Mouse (Mus musculus) thymus, adult 2 months (tissue): Measurements from ENCODE around the gene C1ql1. TPM values are rescaled to one million over a fixed set of nuclear protein-coding genes. Genes with fewer than 3 reads are reported as not detected.

Source experiments
- DNase-seq: peaks from one replicate; pipeline ENCODE4 v3.0.0; 2021
- H3K27ac ChIP-seq: fragments of 200-500 bp; 2 replicates; pipeline ENCODE4 v1.5.1; 2012; ENCODE audit warnings: low read length, control low read depth; ENCODE audit not compliant: control insufficient read depth, insufficient read depth
- H3K27me3 ChIP-seq: fragments of 200-500 bp; 2 replicates; pipeline ENCODE4 v1.6.1; 2012; ENCODE audit warnings: mild to moderate bottlenecking, low read length, moderate library complexity, mixed read lengths; ENCODE audit not compliant: control insufficient read depth, insufficient read depth
- H3K36me3 ChIP-seq: fragments of 200-500 bp; 2 replicates; pipeline ENCODE4 v1.6.1; 2012; ENCODE audit warnings: mild to moderate bottlenecking, low read length, moderate library complexity; ENCODE audit not compliant: control insufficient read depth, insufficient read depth
- H3K4me1 ChIP-seq: fragments of 200-500 bp; replicated peaks from 2 replicates; pipeline ENCODE4 v1.6.1; 2012; ENCODE audit warnings: low read length; ENCODE audit not compliant: control insufficient read depth, insufficient read depth
- H3K4me3 ChIP-seq: fragments of 200-500 bp; 2 replicates; pipeline ENCODE4 v1.5.1; 2012; ENCODE audit warnings: mild to moderate bottlenecking, low read length, control low read depth, moderate library complexity; ENCODE audit not compliant: control insufficient read depth, insufficient read depth
- CTCF ChIP-seq: fragments of 200-500 bp; IDR thresholded peaks from 2 replicates; pipeline ENCODE4 v1.5.1; 2012; ENCODE audit warnings: mild to moderate bottlenecking, control low read depth, low read length, moderate library complexity, borderline replicate concordance; ENCODE audit not compliant: control insufficient read depth, poor library complexity, insufficient read depth; ENCODE audit errors: extremely low read depth
- POLR2A ChIP-seq: fragments of 200-500 bp; IDR thresholded peaks from 2 replicates; pipeline ENCODE4 v1.6.1; 2012; ENCODE audit warnings: mild to moderate bottlenecking, low read length, control low read depth, moderate library complexity; ENCODE audit not compliant: control insufficient read depth, poor library complexity, insufficient read depth; ENCODE audit errors: extremely low read depth
- whole genome bisulfite sequencing: fragments of 180-500 bp; shearing (Covaris S2); methylation state at CpG from one replicate; pipeline ENCODE4 v1.1.7; 2018; 5-methylcytosine and 5-hydroxymethylcytosine counted together
- polyA plus RNA-seq: library from polyadenylated mRNA; depleted of rRNA; stranded (reverse); fragments of >200 nt; gene quantifications from 2 replicates; pipeline ENCODE4 v1.2.3, GENCODE M21; 2012

C1ql1 gene
- polyA plus RNA-seq, 1 experiment, result 0.20 TPM

DNA sequence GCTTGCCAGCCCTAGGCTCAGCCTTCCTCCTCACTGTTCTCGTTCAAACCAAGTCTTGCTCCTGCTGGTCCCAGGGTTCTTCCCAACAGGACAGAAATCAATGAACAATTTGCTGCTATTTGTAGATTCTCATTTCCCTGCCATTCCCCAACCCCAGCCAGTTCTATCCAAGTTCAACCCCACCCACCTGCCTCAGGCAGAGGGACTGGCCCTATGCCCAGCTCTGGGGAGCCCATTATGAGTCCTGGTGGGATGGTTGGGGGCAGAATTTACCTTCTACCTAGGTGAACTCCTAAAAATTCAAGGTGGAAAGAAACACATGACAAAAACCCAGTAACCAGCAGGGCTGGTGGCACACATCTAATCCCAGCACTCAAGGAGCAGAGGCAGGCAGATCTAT is 25.8 kb upstream of the C1ql1 start:
- Histone ChIP-seq H3K27me3 (no peaks in the 10 kb centered on the region), H3K4me3 (no peak overlapping the region), H3K36me3 (no peaks in the 10 kb centered on the region), H3K4me1 (no peaks in the 10 kb centered on the region), H3K27ac (no peak overlapping the region)
- 62% methylated on average over 1 of the region's 1 CpGs for WGBS
- no peak for TF ChIP-seq CTCF
- no peak for TF ChIP-seq POLR2A
- DNase-seq, result no peak

DNA sequence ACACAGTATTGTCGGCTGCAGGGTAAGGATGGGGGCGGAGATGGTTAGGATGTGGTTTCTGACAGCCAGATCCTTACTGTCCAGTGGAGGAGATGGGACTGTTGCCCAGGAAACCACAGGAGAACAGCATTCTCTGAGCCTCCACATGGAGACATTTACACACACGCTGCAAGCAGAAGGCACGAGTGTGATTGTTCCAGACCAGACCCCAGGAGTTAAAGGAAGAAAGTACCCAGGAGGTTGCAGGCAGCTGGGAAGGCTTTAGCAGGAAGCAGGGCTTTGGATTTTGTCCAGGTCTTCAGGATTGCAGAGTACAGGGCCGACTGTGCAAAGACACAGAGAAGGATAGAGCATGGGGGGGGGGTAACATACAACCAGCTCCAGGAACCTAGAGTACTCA is 25.1 kb upstream of the C1ql1 start:
- H3K27me3 ChIP-seq, result no peaks in the 10 kb centered on the region
- 32% methylated on average over 5 of the region's 5 CpGs for WGBS
- no peak for DNase-seq
- no peaks in the 10 kb centered on the region for H3K36me3 ChIP-seq
- TF ChIP-seq POLR2A (no peak), CTCF (no peak)
- H3K27ac ChIP-seq, result no peak overlapping the region
- H3K4me3 ChIP-seq, result no peak overlapping the region
- no peaks in the 10 kb centered on the region for H3K4me1 ChIP-seq

DNA sequence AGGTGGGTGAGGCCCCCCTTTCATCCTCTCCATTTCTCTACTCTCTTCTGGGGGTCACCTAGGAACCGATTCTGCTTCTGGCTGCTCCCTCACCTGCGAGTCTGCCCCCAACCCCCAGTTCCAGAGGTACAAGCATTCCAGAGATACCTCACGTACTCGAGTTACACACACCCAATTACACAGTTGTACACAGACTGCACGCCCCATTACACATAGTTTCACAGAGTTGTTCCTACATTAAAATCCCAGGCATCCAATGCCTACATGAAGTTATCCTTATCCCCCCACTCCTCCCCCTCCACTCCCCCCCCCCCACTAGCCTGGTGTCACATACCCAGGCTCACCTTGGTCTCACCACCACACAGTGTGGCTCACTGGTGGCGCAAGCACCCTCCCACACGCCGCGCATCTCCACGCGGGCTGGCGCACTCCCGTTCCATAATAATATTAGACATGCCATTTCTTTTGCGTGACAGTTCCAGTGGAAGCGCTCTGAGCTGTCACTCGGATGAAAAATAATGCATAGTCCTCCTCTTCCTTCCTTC is 18.1 kb upstream of the C1ql1 start:
- Histone ChIP-seq H3K27ac (no peak overlapping the region), H3K4me3 (no peak overlapping the region), H3K36me3 (no peaks in the 10 kb centered on the region), H3K27me3 (no peaks in the 10 kb centered on the region; the same call in 1 of the 2 replicates), H3K4me1 (no peaks in the 10 kb centered on the region)
- TF ChIP-seq CTCF, result no peak
- 78% methylated on average over 16 of the region's 16 CpGs for WGBS
- no peak for DNase-seq

DNA sequence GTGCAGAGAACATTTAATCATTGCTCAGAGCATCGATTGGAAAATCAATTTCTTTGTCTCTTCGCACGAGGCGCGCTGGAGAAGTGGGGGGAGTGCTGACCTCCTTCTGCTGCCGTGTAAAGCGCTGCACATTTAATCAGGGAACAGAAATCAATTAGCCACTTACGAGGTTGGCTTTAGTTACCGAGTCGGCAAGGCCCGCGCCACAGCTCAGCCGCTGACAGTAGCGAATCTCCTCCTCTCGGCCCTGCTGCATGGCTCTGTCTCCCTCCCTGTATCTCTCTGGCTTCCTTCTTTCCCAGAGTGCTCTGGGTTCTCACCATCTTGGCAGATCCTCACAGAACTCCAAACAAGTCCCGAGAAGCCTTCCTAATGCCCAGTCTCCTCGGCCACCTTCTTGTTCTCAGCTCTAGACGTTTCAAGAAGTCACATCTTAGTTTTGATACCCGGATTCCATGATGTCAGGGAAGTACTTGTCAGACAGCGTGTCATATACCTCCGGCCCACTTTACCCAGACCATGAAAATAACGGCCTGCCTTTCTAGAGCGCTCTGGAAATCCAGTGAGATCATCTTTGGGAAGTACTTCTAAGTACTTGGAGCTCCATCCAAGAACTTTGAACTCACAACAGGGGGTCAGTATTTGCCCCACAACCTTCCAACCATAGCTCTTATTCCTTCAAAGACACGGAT is 17.5 kb upstream of the C1ql1 start:
- H3K36me3 ChIP-seq, result no peaks in the 10 kb centered on the region
- no peak for DNase-seq
- H3K4me1 ChIP-seq, result no peaks in the 10 kb centered on the region
- H3K27ac ChIP-seq, result no peak overlapping the region
- 39% methylated on average over 24 of the region's 24 CpGs for WGBS
- no peaks in the 10 kb centered on the region; the same call in 1 of the 2 replicates for H3K27me3 ChIP-seq
- no peak overlapping the region for H3K4me3 ChIP-seq
- TF ChIP-seq POLR2A, result no peak
- TF ChIP-seq CTCF, result no peak

DNA sequence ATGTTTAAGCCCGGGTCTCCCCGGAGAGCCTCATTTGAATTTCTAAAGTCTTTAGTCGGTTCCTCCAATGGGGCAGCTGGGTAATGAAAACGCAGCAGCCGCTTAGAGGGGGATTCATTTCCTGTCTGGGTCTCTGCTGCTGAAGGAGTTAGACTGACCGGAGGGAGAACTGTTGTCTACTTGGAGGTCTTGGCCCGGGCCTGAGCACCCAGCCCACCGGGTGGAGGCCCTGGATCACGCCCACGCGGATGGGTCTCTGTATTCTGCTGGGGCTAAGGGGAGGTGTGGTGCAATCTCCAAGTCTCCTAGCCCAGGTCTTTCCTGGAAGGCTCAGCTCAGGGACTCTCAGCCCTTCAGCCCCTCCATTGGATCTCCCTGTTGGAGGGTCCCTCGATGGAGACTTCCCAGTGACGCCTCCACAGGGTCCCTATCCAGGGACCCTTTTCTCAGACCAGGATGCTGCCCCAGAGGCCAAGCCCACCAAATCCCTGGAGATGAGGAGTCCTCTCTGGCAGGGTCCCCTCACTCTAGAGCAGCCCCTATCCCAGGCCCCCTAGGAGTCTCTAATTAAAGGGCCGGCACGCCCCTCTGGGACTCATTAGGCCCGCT is 16.9 kb upstream of the C1ql1 start:
- no peaks in the 10 kb centered on the region for H3K4me1 ChIP-seq
- no peak overlapping the region for H3K27ac ChIP-seq
- 28% methylated on average over 16 of the region's 16 CpGs for WGBS
- no peaks in the 10 kb centered on the region; the same call in 1 of the 2 replicates for H3K27me3 ChIP-seq
- DNase-seq, result no peak
- no peak overlapping the region for H3K4me3 ChIP-seq
- no peaks in the 10 kb centered on the region for H3K36me3 ChIP-seq
- TF ChIP-seq CTCF (no peak), POLR2A (no peak)

DNA sequence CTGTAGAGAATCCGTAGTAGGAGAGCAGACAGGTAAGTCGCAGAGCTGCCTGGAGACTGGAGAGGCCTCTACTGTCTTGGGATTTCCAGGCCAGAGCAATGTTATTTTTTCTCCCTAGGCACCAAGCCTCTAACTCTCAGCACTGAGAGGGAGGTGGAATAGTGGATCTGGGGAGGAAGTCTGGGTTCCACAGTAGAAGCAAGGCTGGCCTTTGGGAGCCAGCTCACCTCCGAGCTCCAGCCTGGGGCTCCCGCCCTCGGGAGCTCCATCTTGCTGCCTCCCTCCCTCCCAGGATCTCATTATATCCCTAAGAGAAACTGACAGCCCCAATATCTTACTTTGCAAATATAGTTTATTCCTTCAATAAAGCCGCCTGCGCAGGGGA is 16.4 kb upstream of the C1ql1 start:
- WGBS, result 63% methylated on average over 7 of the region's 7 CpGs
- Histone ChIP-seq H3K27ac (no peak overlapping the region), H3K27me3 (no peaks in the 10 kb centered on the region; the same call in 1 of the 2 replicates), H3K4me3 (no peak overlapping the region), H3K4me1 (no peaks in the 10 kb centered on the region), H3K36me3 (no peaks in the 10 kb centered on the region)
- DNase-seq, result no peak
- TF ChIP-seq CTCF (no peak), POLR2A (no peak)
